Mouse (Mus musculus): ENCODE results near the gene Gm5148. TPM values are rescaled to one million over a fixed set of nuclear protein-coding genes. Genes with fewer than 3 reads are reported as not detected.

The Gm5148 gene
- polyA plus RNA-seq, 1 experiment from 2014 or later = 5.8 TPM

DNA sequence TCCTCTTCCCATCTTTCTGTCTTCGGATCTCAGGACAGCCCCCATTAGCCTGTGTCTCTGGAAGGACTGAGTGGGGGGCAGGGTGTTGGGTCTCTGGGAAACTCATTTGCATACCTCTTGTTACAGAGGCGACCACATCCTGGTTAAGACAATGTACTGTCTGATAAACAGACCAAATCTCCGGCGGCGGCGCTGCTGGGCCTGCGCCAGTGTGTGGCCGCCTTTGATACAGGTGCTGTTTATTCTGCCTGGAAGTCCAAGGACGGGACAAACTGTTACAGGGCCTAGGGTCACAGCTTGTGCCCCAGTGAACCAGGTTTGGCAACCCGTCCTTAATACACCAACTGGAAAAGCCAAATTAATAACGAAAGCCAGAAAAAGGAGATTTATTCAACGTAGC is 33.8 kb upstream of the Gm5148 start:
- H3K36me3 ChIP-seq = no peaks in the 10 kb centered on the region
- H3K27ac ChIP-seq = peak overlapping the region; percentile 61
- H3K4me2 ChIP-seq = peak overlapping the region; percentile 44
- WGBS = 6% methylated on average over 12 of the region's 12 CpGs
- no peak overlapping the region for H3K4me3 ChIP-seq
- no peaks in the 10 kb centered on the region for H3K9me3 ChIP-seq
- no peak overlapping the region for H3K9ac ChIP-seq
- peak; percentile 37; the same call in 1 of the 2 replicates for ATAC-seq (ENCODE audit: borderline replicate concordance, extremely low read depth, low FRiP score, low TSS enrichment)
- H3K4me1 ChIP-seq = peaks cover 19% of the 10 kb centered on the region
- H3K27me3 ChIP-seq = no peaks in the 10 kb centered on the region

DNA sequence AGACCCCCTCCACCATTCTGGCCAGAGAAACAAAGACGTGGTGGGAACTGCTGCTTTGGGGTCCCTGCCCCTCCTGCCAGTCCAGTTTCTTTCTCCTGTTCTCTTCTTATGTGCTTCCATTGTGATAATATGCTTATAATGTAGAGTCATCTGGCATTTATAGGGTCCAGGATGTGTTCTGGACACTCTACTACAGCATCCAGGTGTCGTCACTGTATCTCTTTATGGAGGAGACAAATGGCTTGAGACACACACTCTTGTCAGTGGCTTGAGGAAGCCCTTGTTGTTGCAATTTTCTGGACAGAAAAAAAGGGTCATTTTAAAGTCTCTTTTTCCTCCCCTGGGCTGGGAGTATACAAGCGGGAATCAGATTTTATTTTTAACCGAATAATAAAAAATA is 33.3 kb upstream of the Gm5148 start:
- ATAC-seq (ENCODE audit: borderline replicate concordance, extremely low read depth, low FRiP score, low TSS enrichment) = no peak
- peak overlapping the region; percentile 44; the same call in 1 of the 2 replicates for H3K4me2 ChIP-seq
- H3K27ac ChIP-seq = no peak overlapping the region

DNA sequence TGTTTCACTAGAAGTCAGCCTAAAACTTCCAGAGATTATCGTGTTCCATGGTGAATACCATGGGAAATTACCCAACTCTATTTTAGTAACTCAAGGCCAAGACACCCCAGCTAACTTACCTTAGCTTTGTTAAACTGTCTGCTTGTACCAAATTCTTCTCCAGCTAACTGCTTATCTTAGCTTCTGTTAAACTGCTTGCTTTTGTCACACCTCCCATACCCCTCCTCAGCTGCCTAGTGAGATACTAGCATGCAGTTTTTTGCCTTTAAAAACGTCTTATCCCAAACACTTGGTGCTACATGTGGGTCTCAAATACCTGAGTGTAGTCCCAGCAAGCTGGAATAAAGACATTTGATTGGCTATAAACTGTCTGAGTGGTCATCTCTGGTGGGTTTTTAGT is 31.7 kb upstream of the Gm5148 start:
- Histone ChIP-seq H3K36me3 (no peaks in the 10 kb centered on the region), H3K4me2 (no peak overlapping the region), H3K27me3 (no peaks in the 10 kb centered on the region), H3K27ac (no peak overlapping the region), H3K9ac (no peak overlapping the region), H3K4me1 (peaks cover 17% of the 10 kb centered on the region), H3K9me3 (no peaks in the 10 kb centered on the region), H3K4me3 (no peak overlapping the region)
- no peak for ATAC-seq (ENCODE audit: borderline replicate concordance, extremely low read depth, low FRiP score, low TSS enrichment)
- 75% methylated on average over 2 of the region's 2 CpGs for WGBS

More for the DNA sequence above, 33.3 kb upstream of the Gm5148 start:
- Histone ChIP-seq H3K4me1 (peaks cover 19% of the 10 kb centered on the region), H3K9me3 (no peaks in the 10 kb centered on the region), H3K27me3 (no peaks in the 10 kb centered on the region), H3K9ac (no peak overlapping the region), H3K36me3 (no peaks in the 10 kb centered on the region), H3K4me3 (no peak overlapping the region)
- WGBS = 45% methylated on average over 4 of the region's 4 CpGs

DNA sequence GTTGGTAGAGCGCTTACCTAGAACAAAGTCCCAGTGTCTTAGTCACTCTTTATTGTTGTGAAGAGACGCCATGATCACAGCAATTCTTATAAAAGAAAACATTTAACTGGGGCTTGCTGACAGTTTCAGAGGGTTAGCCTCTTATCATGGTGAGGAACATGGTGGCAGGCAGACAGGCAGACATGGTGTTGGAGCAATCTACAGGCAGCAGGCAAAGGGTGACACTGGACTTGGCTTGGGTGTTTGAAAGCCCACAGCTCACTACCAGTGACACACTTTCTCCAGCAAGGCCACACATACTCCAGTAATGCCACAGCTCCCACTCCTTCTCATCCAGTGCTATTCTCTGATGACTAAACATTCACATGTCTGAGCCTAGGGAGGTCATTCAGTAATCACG is 30.3 kb upstream of the Gm5148 start:
- Histone ChIP-seq H3K4me3 (no peak overlapping the region), H3K9me3 (no peaks in the 10 kb centered on the region), H3K27me3 (no peaks in the 10 kb centered on the region), H3K36me3 (no peaks in the 10 kb centered on the region), H3K9ac (no peak overlapping the region), H3K4me1 (peaks cover 13% of the 10 kb centered on the region), H3K27ac (no peak overlapping the region), H3K4me2 (no peak overlapping the region)
- ATAC-seq (ENCODE audit: borderline replicate concordance, extremely low read depth, low FRiP score, low TSS enrichment) = no peak
- WGBS = 85% methylated on average over 3 of the region's 3 CpGs

DNA sequence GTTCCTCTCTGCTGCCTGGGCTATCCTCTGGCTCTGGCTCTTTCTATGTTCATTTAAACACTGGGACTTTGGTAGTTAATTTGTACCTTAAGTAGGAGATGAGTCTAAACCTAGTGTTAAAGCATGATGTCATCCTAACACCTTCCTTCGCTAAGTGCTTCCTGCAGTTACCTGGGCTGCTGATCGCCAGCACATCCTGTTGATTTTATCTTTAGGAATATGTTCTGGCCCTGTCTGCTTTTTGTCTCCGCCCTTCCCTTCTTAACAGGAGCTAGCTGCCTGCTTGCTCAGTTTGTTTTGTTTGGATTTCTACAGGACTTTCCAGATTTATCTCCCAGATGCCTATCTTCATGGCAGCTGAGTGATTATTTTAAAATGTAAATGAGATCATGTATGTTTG is 28.9 kb upstream of the Gm5148 start:
- 70% methylated on average over 3 of the region's 3 CpGs for WGBS
- no peak overlapping the region for H3K4me2 ChIP-seq

DNA sequence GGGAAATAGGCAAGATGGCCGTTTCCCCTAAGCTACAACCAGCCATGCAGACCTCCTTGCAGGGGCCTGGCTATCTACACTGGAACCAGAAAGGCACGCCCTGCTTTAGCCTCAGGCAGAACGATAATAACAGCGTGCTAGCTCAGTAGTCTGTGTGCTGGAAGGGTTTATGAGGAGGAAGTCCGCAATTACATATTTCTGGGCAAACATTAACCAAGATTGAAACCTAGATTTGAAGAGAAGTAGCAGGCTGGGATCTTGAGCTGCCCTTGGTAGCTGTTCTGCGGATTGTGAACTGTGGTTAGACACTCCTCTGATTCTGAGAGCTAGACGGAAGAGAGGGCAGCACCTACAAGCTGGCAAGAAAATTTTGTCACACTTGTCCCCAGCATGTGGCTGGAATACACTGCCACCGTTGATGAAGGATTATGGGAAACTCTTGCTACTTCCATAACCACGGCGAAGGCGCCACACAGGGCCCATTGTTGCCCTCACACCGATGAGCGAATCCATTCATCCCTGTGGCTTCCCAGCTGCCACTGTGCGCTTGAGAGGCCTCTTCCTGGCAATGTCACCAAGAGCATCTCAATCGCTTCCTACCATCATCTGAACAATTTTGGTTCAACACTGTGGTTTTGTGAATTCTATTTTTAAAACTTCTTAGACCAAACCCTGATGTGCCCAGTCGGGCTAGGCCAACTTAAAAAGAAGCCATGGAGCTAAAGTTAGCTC is 23.9 kb upstream of the Gm5148 start:
- Histone ChIP-seq H3K4me2 (no peak overlapping the region), H3K27me3 (peaks cover 1% of the 10 kb centered on the region; the same call in 1 of the 2 replicates), H3K36me3 (no peaks in the 10 kb centered on the region), H3K9ac (no peak overlapping the region), H3K4me1 (no peaks in the 10 kb centered on the region), H3K9me3 (no peaks in the 10 kb centered on the region), H3K27ac (peak overlapping the region; percentile 66), H3K4me3 (no peak overlapping the region)
- WGBS = 71% methylated on average over 16 of the region's 16 CpGs
- ATAC-seq (ENCODE audit: borderline replicate concordance, extremely low read depth, low FRiP score, low TSS enrichment) = 0 out of 2 replicates have a peak, but pooled peaks have one; percentile 69

More for the DNA sequence above, 28.9 kb upstream of the Gm5148 start:
- Histone ChIP-seq H3K9ac (no peak overlapping the region), H3K9me3 (no peaks in the 10 kb centered on the region), H3K4me3 (no peak overlapping the region), H3K4me1 (peaks cover 6% of the 10 kb centered on the region), H3K27ac (no peak overlapping the region), H3K27me3 (no peaks in the 10 kb centered on the region), H3K36me3 (no peaks in the 10 kb centered on the region)
- ATAC-seq (ENCODE audit: borderline replicate concordance, extremely low read depth, low FRiP score, low TSS enrichment) = no peak

DNA sequence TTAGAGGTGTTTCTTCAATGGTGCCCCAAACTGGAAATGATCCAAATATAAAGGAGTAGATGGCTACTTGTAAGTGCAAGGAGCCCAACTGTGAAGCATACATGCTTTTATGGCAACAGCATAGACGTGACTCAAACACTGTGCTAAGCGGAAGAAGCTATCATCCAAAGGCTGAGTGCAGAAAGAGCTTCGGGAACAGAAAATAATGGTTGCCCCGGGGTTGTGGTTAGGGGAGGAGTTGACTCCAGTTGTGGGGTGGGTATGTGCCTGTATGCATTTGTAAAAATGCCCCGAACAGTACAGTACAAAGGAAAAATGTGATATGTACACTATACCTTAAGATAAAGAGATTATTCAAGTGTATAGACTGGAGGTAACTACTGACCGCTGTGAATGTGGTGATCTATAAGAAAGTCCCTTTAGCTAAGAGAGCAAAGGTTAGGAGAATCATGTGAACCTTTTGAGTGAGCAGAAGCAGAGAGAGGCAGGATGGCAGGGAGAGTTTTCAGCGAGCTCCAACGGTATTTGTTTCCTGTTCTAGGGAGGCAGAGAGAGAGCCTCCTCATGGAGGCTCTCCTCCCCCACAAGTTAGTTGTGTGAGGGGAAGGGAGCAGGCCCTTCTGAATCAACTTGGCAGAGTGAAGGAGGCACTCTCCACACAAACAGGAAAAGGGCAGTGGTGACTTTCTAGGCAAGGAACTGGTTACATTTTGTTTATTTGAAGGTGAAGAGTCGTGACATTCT is 23.1 kb upstream of the Gm5148 start:
- Histone ChIP-seq H3K4me2 (no peak overlapping the region), H3K27ac (peak overlapping the region; percentile 66), H3K9ac (no peak overlapping the region), H3K36me3 (no peaks in the 10 kb centered on the region), H3K27me3 (peaks cover 9% of the 10 kb centered on the region; the same call in 1 of the 2 replicates), H3K4me1 (no peaks in the 10 kb centered on the region), H3K9me3 (no peaks in the 10 kb centered on the region), H3K4me3 (no peak overlapping the region)
- WGBS = 70% methylated on average over 9 of the region's 9 CpGs
- 0 out of 2 replicates have a peak, but pooled peaks have one; percentile 23 for ATAC-seq (ENCODE audit: borderline replicate concordance, extremely low read depth, low FRiP score, low TSS enrichment)

DNA sequence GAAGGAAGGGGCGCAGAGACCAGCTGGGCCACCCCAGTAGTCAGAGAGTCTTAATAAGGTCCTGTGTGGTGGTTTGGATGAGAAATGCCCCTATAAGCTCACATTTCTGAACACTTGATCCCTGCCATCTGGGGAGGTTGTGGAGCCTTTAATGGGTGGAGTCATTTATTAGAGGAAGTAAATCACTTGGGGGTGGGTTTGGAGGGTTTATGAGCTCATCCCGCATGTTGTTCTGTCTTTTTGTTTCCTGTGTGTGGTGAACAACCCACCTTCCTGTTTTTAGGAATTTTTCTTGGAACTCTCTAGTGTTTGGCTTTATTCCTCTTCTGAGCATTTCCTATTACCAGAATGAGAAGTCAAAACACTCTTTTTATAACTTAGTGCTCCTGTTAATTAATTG is 19.8 kb upstream of the Gm5148 start:
- Histone ChIP-seq H3K9me3 (no peaks in the 10 kb centered on the region), H3K4me2 (no peak overlapping the region), H3K36me3 (no peaks in the 10 kb centered on the region), H3K27me3 (peaks cover 23% of the 10 kb centered on the region; the same call in 1 of the 2 replicates), H3K9ac (no peak overlapping the region), H3K4me1 (0 out of 2 replicates have a peak, but pooled peaks cover 6% of the 10 kb centered on the region), H3K4me3 (no peak overlapping the region), H3K27ac (no peak overlapping the region)
- ATAC-seq (ENCODE audit: borderline replicate concordance, extremely low read depth, low FRiP score, low TSS enrichment) = no peak
- WGBS = 75% methylated on average over 2 of the region's 2 CpGs

DNA sequence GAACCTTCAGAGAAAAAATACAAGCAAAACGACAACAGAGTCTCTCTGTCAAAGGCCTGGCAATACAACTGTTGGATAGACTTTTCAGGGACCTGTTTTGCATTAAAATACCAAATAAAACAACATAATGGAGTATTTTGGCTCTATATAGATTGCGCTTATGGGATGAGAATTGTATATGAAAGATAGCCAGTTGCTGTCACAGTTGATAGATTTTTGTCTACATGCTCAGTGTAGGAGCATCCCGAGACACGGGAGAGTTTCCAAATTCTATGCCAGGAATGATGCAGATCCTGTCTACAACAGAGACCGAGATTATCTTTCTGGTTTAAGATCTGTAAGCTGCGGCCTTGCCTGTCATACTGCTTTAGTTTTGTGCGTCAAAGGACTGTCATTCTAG is 15.7 kb upstream of the Gm5148 start:
- no peak overlapping the region for H3K4me2 ChIP-seq
- H3K27ac ChIP-seq = no peak overlapping the region
- no peaks in the 10 kb centered on the region for H3K9me3 ChIP-seq
- H3K4me3 ChIP-seq = no peak overlapping the region
- ATAC-seq (ENCODE audit: borderline replicate concordance, extremely low read depth, low FRiP score, low TSS enrichment) = no peak
- no peak overlapping the region for H3K9ac ChIP-seq
- H3K4me1 ChIP-seq = peaks cover 37% of the 10 kb centered on the region
- 68% methylated on average over 7 of the region's 7 CpGs for WGBS
- H3K27me3 ChIP-seq = peaks cover 23% of the 10 kb centered on the region; the same call in 1 of the 2 replicates
- H3K36me3 ChIP-seq = no peaks in the 10 kb centered on the region

DNA sequence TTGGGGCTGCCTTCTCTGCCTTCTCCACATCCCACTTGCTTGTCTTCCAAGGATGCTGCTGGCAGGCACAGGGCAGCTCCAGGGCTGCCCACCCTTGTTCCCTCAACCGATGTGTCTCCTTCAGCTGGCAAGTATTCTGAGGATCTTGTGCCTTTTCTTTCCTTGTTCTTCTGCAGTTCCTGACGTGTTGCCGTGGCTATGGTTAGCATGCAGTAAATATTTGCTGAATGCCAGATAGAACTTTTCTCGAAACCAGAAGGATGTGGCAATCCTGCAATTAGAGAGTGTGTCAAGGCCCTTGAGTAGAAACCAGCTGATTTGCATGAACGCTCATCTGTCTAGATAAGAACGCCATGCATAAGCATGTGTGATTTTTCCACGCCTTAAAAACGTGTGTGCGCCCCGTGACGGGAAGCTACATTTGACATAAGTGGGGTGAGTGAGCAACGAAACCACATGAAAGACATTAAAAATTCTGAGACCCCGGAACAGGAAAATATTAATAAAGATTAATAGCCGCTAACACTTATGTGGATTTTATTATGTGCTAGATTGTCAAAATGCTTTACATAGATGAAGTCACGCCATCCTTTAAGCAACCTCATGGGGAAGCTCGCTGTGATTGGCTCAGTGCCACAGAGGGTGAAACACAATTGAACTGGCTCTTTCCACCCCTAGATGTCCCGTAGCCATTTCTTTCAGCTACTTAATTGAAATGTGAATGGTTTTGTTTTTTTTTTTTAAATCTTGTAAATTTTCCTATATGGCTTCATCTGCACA is 14.1 kb upstream of the Gm5148 start:
- Histone ChIP-seq H3K4me3 (no peak overlapping the region), H3K27me3 (peaks cover 30% of the 10 kb centered on the region; the same call in 1 of the 2 replicates), H3K4me2 (peak overlapping the region; percentile 34), H3K9me3 (no peaks in the 10 kb centered on the region), H3K27ac (peak overlapping the region; percentile 61), H3K4me1 (peaks cover 45% of the 10 kb centered on the region), H3K36me3 (no peaks in the 10 kb centered on the region), H3K9ac (no peak overlapping the region)
- ATAC-seq (ENCODE audit: borderline replicate concordance, extremely low read depth, low FRiP score, low TSS enrichment) = no peak
- 41% methylated on average over 17 of the region's 17 CpGs for WGBS

DNA sequence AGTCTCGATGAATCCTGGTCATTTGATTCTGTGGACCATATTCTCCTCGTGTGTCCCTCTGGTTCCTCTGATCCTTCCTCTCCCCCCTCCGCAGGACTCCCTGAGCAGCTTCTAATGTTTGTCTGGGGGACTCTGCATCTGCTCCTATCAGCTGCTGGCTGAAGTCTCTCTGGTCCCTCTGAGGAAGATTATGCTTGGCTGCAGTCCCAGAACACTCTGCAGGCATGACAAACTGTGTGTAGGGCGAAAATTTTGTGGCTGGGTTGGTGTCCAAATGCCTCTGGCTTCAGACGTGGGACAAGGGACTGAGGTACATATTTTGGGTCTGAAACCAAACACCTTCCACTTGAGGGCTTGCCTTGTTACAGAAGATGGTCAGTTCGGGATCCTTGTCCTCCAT is 13.1 kb upstream of the Gm5148 start:
- H3K4me3 ChIP-seq = no peak overlapping the region
- peak overlapping the region; percentile 61 for H3K27ac ChIP-seq
- H3K36me3 ChIP-seq = no peaks in the 10 kb centered on the region
- H3K4me1 ChIP-seq = peaks cover 46% of the 10 kb centered on the region
- H3K4me2 ChIP-seq = peak overlapping the region; percentile 1; the same call in 1 of the 2 replicates
- H3K9ac ChIP-seq = no peak overlapping the region
- H3K9me3 ChIP-seq = no peaks in the 10 kb centered on the region
- WGBS = 20% methylated on average over 6 of the region's 6 CpGs
- ATAC-seq (ENCODE audit: borderline replicate concordance, extremely low read depth, low FRiP score, low TSS enrichment) = peak; percentile 82
- H3K27me3 ChIP-seq = peaks cover 22% of the 10 kb centered on the region; the same call in 1 of the 2 replicates
